Mouse (Mus musculus): ENCODE data around the gene Gabrb1.

Gabrb1 gene

GRCm38 (mm10) chr5:71657482-71658114 is at the start of gene Gabrb1:
TSS of gene Gabrb1 (plus strand) at chr5:71658113.
- peak; percentile 1 for DNase-seq

- no peak for DNase-seq
Measured at GRCm38 (mm10) chr5:71608735-71609134, 49.2 kb upstream of the Gabrb1 start.

- DNase-seq = no peak
Measured at GRCm38 (mm10) chr5:71614311-71614710, 43.6 kb upstream of the Gabrb1 start.

- no peak for DNase-seq
Measured at GRCm38 (mm10) chr5:71616734-71617133, 41.2 kb upstream of the Gabrb1 start.

GRCm38 (mm10) chr5:71627820-71628219 is 30.1 kb upstream of the Gabrb1 start:
- no peak for DNase-seq

GRCm38 (mm10) chr5:71639804-71640203 is 18.1 kb upstream of the Gabrb1 start:
- DNase-seq = no peak

GRCm38 (mm10) chr5:71648108-71648507 is 9.8 kb upstream of the Gabrb1 start:
- no peak for DNase-seq

GRCm38 (mm10) chr5:71654056-71654455 is 3.9 kb upstream of the Gabrb1 start:
- DNase-seq = no peak

GRCm38 (mm10) chr5:71656771-71657170 is 1.1 kb upstream of the Gabrb1 start:
- no peak for DNase-seq

GRCm38 (mm10) chr5:71658115-71658497 is 193 bp downstream of the Gabrb1 start, which contains the start of gene Gabra4:
TSS of gene Gabra4 (minus strand) at chr5:71658308.
- DNase-seq = peak; percentile 7

- DNase-seq = no peak
Measured at GRCm38 (mm10) chr5:71665593-71665992, 7.7 kb downstream of the Gabrb1 start.

GRCm38 (mm10) chr5:71699696-71700467 is 42.0 kb downstream of the Gabrb1 start:
- DNase-seq = peak; percentile 25

GRCm38 (mm10) chr5:71700468-71701272 is 42.8 kb downstream of the Gabrb1 start:
- peak; percentile 7 for DNase-seq

- no peak for DNase-seq
Measured at GRCm38 (mm10) chr5:71701273-71701614, 43.3 kb downstream of the Gabrb1 start.

- DNase-seq = no peak
Measured at GRCm38 (mm10) chr5:71732931-71733792, 75.2 kb downstream of the Gabrb1 start.

- no peak for DNase-seq
Measured at GRCm38 (mm10) chr5:71747411-71747810, 89.5 kb downstream of the Gabrb1 start.

- DNase-seq = no peak
Measured at GRCm38 (mm10) chr5:71753966-71754365, 96.1 kb downstream of the Gabrb1 start.

- no peak for DNase-seq
Measured at GRCm38 (mm10) chr5:71761105-71761504, 103.2 kb downstream of the Gabrb1 start.

- DNase-seq = no peak
Measured at GRCm38 (mm10) chr5:71781514-71782179, 123.7 kb downstream of the Gabrb1 start.

GRCm38 (mm10) chr5:71822862-71823261 is 164.9 kb downstream of the Gabrb1 start:
- DNase-seq = no peak

- no peak for DNase-seq
Measured at GRCm38 (mm10) chr5:71828342-71828741, 170.4 kb downstream of the Gabrb1 start.

GRCm38 (mm10) chr5:71828996-71829395 is 171.1 kb downstream of the Gabrb1 start:
- no peak for DNase-seq
